Mouse (Mus musculus): Measurements from ENCODE around the gene Ccdc33.

Gene Ccdc33

GRCm38 (mm10) chr9:58048621-58049020, 70.0 kb downstream of the Ccdc33 start:
- DNase-seq (ENCODE audit: low spot score in 2 of 2): no peak

- no peak for DNase-seq (ENCODE audit: low spot score in 2 of 2)
Observed at GRCm38 (mm10) chr9:58047061-58047460, 71.6 kb downstream of the Ccdc33 start.

GRCm38 (mm10) chr9:58045646-58046045, 73.0 kb downstream of the Ccdc33 start:
- no peak for DNase-seq (ENCODE audit: low spot score in 2 of 2)

- DNase-seq (ENCODE audit: low spot score in 2 of 2): no peak
Observed at GRCm38 (mm10) chr9:58044828-58045227, 73.8 kb downstream of the Ccdc33 start.

GRCm38 (mm10) chr9:58043496-58044017, 75.1 kb downstream of the Ccdc33 start:
- DNase-seq (ENCODE audit: low spot score in 2 of 2): no peak

GRCm38 (mm10) chr9:58042391-58042790, 76.2 kb downstream of the Ccdc33 start:
- DNase-seq (ENCODE audit: low spot score in 2 of 2): no peak

- DNase-seq (ENCODE audit: low spot score in 2 of 2): no peak
Observed at GRCm38 (mm10) chr9:58040977-58041376, 77.6 kb downstream of the Ccdc33 start.

- peak; percentile 60 to 75 for DNase-seq (ENCODE audit: low spot score in 2 of 2)
Observed at GRCm38 (mm10) chr9:58038500-58039168, 80.0 kb downstream of the Ccdc33 start.

- no peak for DNase-seq (ENCODE audit: low spot score in 2 of 2)
Observed at GRCm38 (mm10) chr9:58036961-58037360, 81.7 kb downstream of the Ccdc33 start.

- DNase-seq (ENCODE audit: low spot score in 2 of 2): no peak
Observed at GRCm38 (mm10) chr9:58035951-58036698, 82.5 kb downstream of the Ccdc33 start.

GRCm38 (mm10) chr9:58035519-58035918, 83.1 kb downstream of the Ccdc33 start:
- no peak for DNase-seq (ENCODE audit: low spot score in 2 of 2)

- no peak for DNase-seq (ENCODE audit: low spot score in 2 of 2)
Observed at GRCm38 (mm10) chr9:58031895-58032294, 86.7 kb downstream of the Ccdc33 start.

GRCm38 (mm10) chr9:58029635-58030034, 89.0 kb downstream of the Ccdc33 start:
- DNase-seq (ENCODE audit: low spot score in 2 of 2): no peak

GRCm38 (mm10) chr9:58028841-58029240, 89.8 kb downstream of the Ccdc33 start:
- DNase-seq (ENCODE audit: low spot score in 2 of 2): no peak

- no peak for DNase-seq (ENCODE audit: low spot score in 2 of 2)
Observed at GRCm38 (mm10) chr9:58027426-58028180, 91.0 kb downstream of the Ccdc33 start.

- no peak for DNase-seq (ENCODE audit: low spot score in 2 of 2)
Observed at GRCm38 (mm10) chr9:58025995-58026394, 92.6 kb downstream of the Ccdc33 start.

- DNase-seq (ENCODE audit: low spot score in 2 of 2): no peak
Observed at GRCm38 (mm10) chr9:58018385-58018784, 100.2 kb downstream of the Ccdc33 start.

- DNase-seq (ENCODE audit: low spot score in 2 of 2): no peak
Observed at GRCm38 (mm10) chr9:58016962-58017361, 101.7 kb downstream of the Ccdc33 start.

GRCm38 (mm10) chr9:58015856-58016255, 102.8 kb downstream of the Ccdc33 start:
- DNase-seq (ENCODE audit: low spot score in 2 of 2): no peak

- DNase-seq (ENCODE audit: low spot score in 2 of 2): no peak
Observed at GRCm38 (mm10) chr9:58014393-58015160, 104.0 kb downstream of the Ccdc33 start.

GRCm38 (mm10) chr9:58012935-58013334, 105.7 kb downstream of the Ccdc33 start:
- DNase-seq (ENCODE audit: low spot score in 2 of 2): no peak

- no peak for DNase-seq (ENCODE audit: low spot score in 2 of 2)
Observed at GRCm38 (mm10) chr9:58012486-58012885, 106.1 kb downstream of the Ccdc33 start.
